Mouse (Mus musculus): Measurements from ENCODE around the gene Map2.

The Map2 gene

DNA sequence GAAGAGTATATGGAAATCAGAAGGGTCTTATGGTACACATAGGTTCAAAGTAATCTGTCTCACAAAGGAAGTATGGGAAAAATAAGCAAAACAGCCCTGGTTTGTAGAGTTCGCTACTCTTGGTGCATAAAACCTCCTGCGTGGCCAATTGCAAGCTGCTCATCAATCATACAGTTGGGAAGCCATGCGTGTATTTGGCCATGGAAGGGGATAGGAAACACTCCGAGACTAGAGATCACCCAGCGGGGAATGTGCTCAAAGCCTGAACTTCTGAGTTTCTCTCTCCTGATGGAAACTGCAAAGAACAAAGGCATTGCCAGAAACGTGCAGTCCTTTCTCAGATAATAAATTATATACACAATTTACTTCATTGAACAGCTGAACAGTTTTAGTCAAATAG, 124.3 kb downstream of the Map2 start:
- DNase-seq (ENCODE audit: low read depth, low spot score) = no peak

- DNase-seq (ENCODE audit: low read depth, low spot score) = no peak
Measured at GRCm38 (mm10) chr1:66320378-66321135, 145.5 kb downstream of the Map2 start.

GRCm38 (mm10) chr1:66321136-66321502, 146.0 kb downstream of the Map2 start:
- no peak for DNase-seq (ENCODE audit: low read depth, low spot score)

DNA sequence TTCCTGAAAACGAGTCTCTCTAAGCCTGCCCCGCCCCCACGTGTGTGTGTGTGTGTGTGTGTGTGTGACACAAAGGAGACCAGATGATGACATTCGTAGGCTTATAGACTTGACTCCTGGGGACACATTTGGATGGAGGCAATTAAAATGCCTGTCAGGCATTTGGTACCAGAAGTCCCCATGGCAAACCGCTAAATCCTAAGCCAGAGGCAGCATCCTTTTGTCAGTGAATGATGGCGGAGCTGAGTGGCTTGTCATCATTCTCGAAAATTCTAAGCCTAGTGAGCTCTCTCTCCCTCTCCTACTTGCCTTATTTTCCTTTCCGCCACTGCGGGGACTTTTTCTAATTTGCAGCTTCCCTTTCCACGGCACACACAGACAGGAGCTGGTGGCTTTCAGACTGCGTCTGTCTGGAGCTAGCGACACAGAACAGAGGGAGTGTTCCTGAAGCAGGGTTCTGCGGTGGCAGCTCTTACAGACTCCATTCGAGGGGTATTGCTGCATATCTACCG, 146.6 kb downstream of the Map2 start:
- DNase-seq (ENCODE audit: low read depth, low spot score) = no peak

DNA sequence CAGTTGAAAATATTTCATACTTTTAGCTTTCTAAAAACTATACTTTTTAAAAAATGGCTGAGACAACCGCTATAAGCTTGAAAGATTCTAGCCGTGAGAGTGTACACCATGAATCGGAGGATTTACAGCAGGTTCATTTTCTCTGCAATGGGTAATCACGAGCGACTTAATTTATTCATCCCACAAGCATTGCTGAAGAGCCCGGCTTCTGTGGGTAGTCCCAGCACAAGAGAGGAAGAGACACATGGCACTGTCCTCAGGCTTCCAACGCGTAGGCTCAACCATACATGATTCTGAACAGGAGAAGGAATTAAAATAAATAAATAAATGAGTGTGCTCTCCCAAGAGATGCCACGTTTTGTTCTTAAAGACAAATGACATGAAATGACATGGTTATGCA, 148.4 kb downstream of the Map2 start:
- no peak for DNase-seq (ENCODE audit: low read depth, low spot score)

DNA sequence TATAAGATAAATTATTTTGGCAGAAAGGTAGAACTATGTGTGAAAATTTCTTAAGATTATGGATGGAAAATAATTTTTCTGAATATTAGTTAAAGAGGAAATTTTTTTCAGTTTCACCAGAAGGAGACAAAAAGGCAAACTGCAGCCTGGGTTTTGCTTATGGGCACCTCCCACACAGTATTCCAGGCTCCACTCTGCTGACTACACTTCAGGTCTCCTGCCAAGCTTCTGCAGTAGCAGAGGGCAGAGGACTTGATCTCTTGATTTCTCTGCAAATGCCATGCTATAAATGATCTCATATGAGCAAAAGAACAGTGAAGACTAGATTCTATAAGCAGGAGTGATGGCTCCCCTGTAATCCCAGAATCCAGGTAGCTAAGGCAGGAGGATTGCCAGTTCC, 149.9 kb downstream of the Map2 start:
- no peak for DNase-seq (ENCODE audit: low read depth, low spot score)

- DNase-seq (ENCODE audit: low read depth, low spot score) = no peak
Measured at GRCm38 (mm10) chr1:66328996-66329395, 153.9 kb downstream of the Map2 start.

GRCm38 (mm10) chr1:66329534-66329933, 154.5 kb downstream of the Map2 start:
- no peak for DNase-seq (ENCODE audit: low read depth, low spot score)

GRCm38 (mm10) chr1:66335724-66336284, 160.7 kb downstream of the Map2 start:
- DNase-seq (ENCODE audit: low read depth, low spot score) = no peak

DNA sequence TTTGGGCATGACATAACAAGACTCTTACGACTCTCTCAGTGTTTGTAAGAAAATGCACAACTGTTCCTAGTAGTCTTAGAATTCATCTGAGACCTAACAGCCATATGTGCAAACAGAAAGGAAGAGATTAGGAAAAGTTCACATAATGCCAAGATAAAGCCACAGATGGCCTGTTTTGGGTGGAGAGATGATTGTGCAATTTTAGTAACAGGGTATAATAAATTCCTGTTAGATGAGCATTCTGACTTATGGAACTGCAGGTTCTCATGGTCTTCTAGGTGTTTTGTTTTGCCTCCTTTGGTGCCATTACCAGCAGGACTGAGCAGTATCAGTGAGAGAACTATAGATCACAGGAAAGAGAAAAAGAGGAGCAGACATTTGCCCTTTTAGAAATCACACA, 164.1 kb downstream of the Map2 start:
- no peak for DNase-seq (ENCODE audit: low read depth, low spot score)

DNA sequence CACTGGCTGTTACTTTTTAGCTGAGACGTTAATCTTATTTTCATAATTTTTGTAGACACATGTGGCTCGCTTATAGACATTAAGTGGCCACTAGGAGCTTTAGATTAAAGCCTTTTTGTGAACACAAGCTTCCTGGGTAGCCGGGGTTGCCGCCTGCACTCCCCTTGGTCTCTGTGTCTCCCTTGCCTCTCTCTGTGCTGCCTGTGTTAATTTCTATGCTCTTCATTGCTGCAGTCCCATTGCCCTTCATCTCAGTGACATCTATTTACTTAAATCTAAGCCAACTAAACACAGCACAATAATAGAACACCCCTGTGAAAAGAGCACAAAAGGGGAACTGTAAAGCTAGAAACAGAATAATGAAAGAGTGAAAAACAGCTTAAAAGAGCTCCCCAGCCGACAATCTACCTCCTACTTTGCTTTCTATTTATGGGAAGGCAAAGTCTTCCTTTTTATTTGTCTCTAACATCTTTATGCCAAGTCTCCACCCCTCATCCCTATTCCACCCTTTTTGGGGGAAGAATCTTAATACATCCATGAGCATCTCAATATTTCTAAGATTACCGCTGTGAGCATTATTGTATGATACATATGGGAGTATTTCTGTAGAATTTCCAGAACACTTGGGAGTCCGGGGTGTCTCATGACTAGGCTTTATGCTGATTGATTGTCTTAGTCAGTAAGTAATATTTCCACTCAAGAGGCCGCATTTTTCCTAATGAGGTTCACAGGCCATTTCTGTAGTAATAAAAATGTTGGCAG, 173.5 kb downstream of the Map2 start:
- no peak for DNase-seq (ENCODE audit: low read depth, low spot score)

GRCm38 (mm10) chr1:66349166-66349835, 174.2 kb downstream of the Map2 start:
- no peak for DNase-seq (ENCODE audit: low read depth, low spot score)

DNA sequence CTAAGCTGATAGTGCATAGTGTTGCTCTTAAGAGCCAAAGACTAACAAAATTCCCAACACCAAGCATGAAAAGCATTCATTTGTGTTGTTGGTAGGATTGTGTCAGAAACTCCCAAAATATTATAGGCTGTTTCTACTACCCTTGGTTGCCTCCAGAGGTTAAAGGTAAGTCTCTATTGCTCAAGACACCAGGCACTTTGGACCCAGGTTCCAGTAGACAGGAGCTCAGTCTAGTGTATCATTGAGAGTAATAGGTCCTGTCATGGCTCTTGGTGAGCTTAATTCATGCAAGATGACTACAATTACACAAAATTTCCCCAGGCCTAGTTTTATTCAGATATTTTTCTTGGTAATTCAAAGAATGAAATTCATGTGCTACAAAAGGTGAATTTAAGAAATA, 176.3 kb downstream of the Map2 start:
- DNase-seq (ENCODE audit: low read depth, low spot score) = no peak

DNA sequence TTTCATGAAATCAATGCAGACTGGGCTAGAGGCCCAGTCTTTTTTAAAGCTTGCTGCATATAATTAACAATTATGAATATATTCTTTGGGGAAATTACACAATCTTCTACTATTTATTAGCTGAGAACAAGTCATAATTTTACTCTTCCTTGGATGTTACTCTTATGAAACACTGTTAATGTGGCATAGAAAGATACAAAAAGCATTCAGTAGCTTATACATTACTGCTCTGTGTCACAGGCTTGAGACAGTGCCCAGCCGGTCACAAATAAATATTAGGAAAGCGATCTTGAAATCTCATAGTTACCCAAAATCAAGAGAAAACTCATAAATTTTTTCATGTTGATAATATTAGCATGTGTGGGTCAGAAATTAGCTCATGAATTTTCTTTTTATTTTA, 186.7 kb downstream of the Map2 start:
- no peak for DNase-seq (ENCODE audit: low read depth, low spot score)

GRCm38 (mm10) chr1:66363285-66363684, 188.2 kb downstream of the Map2 start:
- no peak for DNase-seq (ENCODE audit: low read depth, low spot score)

DNA sequence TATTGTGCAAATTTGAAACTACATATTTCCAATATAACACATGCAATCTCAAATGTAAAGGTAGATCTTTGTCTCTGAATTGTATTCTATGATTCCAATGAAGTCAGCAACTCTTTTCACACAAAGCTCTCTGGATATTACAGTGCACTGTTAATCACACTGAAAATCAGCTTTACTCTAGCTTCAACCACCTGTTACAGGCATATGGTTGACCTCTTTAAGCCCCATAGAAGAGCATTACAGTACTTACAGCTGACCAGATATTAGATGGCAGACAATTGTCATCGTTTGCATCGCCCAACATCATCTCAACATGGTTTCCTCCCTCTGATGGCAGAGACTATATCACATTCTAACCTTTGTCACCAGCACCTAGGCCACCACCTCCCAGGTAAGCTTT, 189.3 kb downstream of the Map2 start:
- DNase-seq (ENCODE audit: low read depth, low spot score) = no peak

DNA sequence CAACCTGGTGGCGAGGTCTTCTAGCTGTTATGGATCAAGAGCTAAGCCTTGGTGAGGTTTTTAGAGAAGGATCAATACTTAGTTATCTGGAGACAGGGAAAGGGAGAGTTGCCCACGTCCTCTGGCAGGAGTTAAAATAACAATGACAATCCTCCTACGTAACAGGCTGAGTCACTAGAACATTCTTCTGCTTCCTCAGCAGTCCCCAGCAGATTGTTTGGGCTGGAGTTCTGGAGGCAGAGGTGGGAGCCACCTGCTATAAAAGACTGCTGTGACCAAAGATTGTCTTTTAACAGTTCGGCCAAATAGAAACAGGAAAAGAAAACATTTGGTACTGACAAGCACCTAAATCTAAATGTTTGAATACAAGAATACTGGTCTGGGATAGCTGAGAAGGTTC, 190.5 kb downstream of the Map2 start:
- DNase-seq (ENCODE audit: low read depth, low spot score) = no peak

- no peak for DNase-seq (ENCODE audit: low read depth, low spot score)
Measured at GRCm38 (mm10) chr1:66369486-66369885, 194.4 kb downstream of the Map2 start.

GRCm38 (mm10) chr1:66371371-66371770, 196.3 kb downstream of the Map2 start:
- DNase-seq (ENCODE audit: low read depth, low spot score) = no peak

DNA sequence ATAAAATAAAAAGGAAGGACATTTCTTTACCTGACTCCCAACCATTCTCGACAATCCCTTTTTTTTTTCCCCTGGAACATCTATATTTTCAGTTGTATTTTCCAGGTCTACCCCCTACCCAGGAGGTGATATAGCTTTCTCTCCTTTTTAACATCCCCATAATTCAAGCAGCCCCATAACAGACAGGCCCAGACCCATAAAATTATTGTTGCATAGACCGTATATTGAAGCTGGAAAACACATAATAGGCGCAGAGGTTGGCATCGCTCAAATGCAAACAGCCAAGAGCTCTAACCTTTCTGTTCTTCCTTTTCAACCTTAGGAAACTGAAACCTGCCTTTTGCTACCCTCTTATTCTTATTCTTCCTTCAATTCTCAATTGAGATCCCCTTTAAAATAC, 211.2 kb downstream of the Map2 start:
- no peak for DNase-seq (ENCODE audit: low read depth, low spot score)

DNA sequence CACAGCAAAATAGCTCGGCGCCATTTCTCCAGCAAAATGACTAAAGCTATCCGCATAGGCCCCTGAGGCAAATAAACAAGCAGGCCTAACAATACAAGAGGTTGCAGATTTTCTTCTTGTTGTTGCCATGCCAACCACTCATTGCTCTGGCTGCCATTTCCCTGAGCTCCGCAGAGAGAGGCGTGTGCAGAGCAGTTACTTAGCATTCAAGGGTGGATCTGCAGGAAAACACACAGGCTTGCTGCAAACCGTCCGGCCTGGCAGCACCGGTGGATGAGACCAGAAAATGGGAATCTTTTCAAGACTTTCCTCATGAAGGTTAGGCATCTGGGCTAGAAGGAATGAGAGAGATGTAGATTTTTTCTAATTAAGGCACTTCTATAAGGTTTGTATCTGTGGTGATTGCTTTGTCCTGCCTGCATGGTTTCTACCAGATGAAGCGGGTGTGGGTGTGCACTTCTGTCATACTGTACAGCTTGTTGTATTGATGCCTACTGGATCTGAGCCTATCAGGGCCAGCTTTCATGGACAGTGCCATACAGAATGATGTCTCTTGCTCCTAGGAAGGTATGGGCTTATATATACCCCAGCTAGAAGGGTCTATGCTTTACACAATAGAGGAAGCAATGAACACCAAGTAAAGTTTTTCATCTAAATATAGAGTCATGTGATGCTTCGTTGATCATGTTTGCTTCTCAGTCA, 211.8 kb downstream of the Map2 start:
- DNase-seq (ENCODE audit: low read depth, low spot score) = no peak

DNA sequence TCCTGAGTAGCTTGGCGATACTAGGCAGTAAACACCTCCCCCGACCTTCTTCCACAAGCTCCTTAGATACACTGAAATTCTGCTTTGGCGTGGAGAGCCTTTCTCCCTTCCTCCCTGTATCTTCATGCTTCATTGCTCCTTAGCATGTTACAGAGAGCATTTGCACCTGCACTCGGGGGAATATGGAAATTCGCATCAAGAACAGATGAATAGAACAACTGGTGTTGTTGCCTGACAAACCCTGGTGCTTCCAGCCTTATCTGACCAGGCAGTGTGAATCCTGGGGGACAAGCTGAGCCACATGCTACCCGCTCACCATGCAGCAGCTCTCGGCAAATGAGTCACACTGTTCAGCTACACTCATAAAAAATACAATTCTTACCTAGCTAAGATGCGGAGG, 213.5 kb downstream of the Map2 start:
- no peak for DNase-seq (ENCODE audit: low read depth, low spot score)

Data from c-Kit-negative CD71-positive TER-119-positive erythroid progenitor cells, embryonic 14.5 days (primary cell).